Mouse (Mus musculus) myocyte (in vitro differentiated cells): ENCODE results near the gene Gfra1. TPM values are rescaled to one million over a fixed set of nuclear protein-coding genes. Genes with fewer than 3 reads are reported as not detected.

Source experiments
- H3K27me3 ChIP-seq: one replicate; pipeline ENCODE4 v1.6.1; 2011; ENCODE audit not compliant: control insufficient read depth, insufficient read depth, insufficient read length
- H3K36me3 ChIP-seq: one replicate; pipeline ENCODE4 v1.6.1; 2011; ENCODE audit not compliant: control insufficient read depth, insufficient read depth
- H3K4me2 ChIP-seq: one replicate; pipeline ENCODE4 v1.6.1; 2011; ENCODE audit warnings: low read depth, control low read depth
- H3K4me3 ChIP-seq: one replicate; pipeline ENCODE4 v1.5.1; 2011; ENCODE audit warnings: mild to moderate bottlenecking, control low read depth, moderate library complexity
- H3K79me2 ChIP-seq: one replicate; pipeline ENCODE4 v1.6.1; 2011; ENCODE audit not compliant: control insufficient read depth, insufficient read depth
- H3ac ChIP-seq: one replicate; pipeline ENCODE4 v1.6.1; 2011; ENCODE audit not compliant: control insufficient read depth, insufficient read length
- CEBPB ChIP-seq: IDR thresholded peaks from 2 replicates; pipeline ENCODE4 v1.6.1; 2011; ENCODE audit warnings: mild to moderate bottlenecking, moderate library complexity; ENCODE audit not compliant: poor library complexity, insufficient read depth, severe bottlenecking
- E2F4 ChIP-seq: IDR thresholded peaks from one replicate; pipeline ENCODE4 v1.6.1; 2011; ENCODE audit warnings: mild to moderate bottlenecking, control low read depth, moderate library complexity; ENCODE audit not compliant: insufficient read depth
- MAX ChIP-seq: IDR thresholded peaks from one replicate; pipeline ENCODE4 v1.6.1; 2011; ENCODE audit warnings: low read depth, mild to moderate bottlenecking, control low read depth
- MYOD1 ChIP-seq, 3 experiments: IDR thresholded peaks; one replicate each; pipeline ENCODE4 v1.6.1; 2011; ENCODE audit warnings: control low read depth in 2 of 3, low read depth in 2 of 3, mild to moderate bottlenecking in 2 of 3, moderate library complexity in 1 of 3; ENCODE audit not compliant: insufficient read length in 2 of 3, control insufficient read depth in 1 of 3
- MYOG ChIP-seq, 3 experiments: IDR thresholded peaks; one replicate each; pipeline ENCODE4 v1.6.1; 2011; ENCODE audit warnings: control low read depth in 2 of 3, low read depth in 2 of 3, mild to moderate bottlenecking in 2 of 3; ENCODE audit not compliant: insufficient read length in 2 of 3, control insufficient read depth in 1 of 3, insufficient read depth in 1 of 3
- POLR2A ChIP-seq: IDR thresholded peaks from one replicate; pipeline ENCODE4 v1.6.1; 2011; ENCODE audit warnings: low read depth, mild to moderate bottlenecking, control low read depth, moderate library complexity; ENCODE audit not compliant: insufficient read length
- POLR2AphosphoS2 ChIP-seq: IDR thresholded peaks from one replicate; pipeline ENCODE4 v1.6.1; 2011; ENCODE audit warnings: low read depth, control low read depth; ENCODE audit not compliant: insufficient read length
- REST ChIP-seq: IDR thresholded peaks from one replicate; pipeline ENCODE4 v1.6.1; 2011; ENCODE audit warnings: mild to moderate bottlenecking, control low read depth, moderate library complexity; ENCODE audit not compliant: insufficient read depth, insufficient read length
- SRF ChIP-seq: IDR thresholded peaks from one replicate; pipeline ENCODE4 v1.6.1; 2011; ENCODE audit warnings: low read depth; ENCODE audit not compliant: control insufficient read depth, insufficient read length
- TCF12 ChIP-seq: IDR thresholded peaks from one replicate; pipeline ENCODE4 v1.6.1; 2011; ENCODE audit warnings: mild to moderate bottlenecking, control low read depth; ENCODE audit not compliant: poor library complexity, insufficient read depth, severe bottlenecking
- TCF3 ChIP-seq: IDR thresholded peaks from one replicate; pipeline ENCODE4 v1.6.1; 2011; ENCODE audit warnings: low read depth, control low read depth; ENCODE audit not compliant: insufficient read length
- USF1 ChIP-seq: IDR thresholded peaks from one replicate; pipeline ENCODE4 v1.6.1; 2011; ENCODE audit warnings: low read depth, mild to moderate bottlenecking, control low read depth, moderate library complexity
- polyA plus RNA-seq: library from polyadenylated mRNA; unstranded; fragments of >200 nt; fragmentation: generic; extraction: Trizol; gene quantifications from one replicate; pipeline ENCODE4 v1.2.1, GENCODE M21; 2012; ENCODE audit warnings: missing spikeins

The Gfra1 gene
- polyA plus RNA-seq, 1 experiment: 4.6 TPM

DNA sequence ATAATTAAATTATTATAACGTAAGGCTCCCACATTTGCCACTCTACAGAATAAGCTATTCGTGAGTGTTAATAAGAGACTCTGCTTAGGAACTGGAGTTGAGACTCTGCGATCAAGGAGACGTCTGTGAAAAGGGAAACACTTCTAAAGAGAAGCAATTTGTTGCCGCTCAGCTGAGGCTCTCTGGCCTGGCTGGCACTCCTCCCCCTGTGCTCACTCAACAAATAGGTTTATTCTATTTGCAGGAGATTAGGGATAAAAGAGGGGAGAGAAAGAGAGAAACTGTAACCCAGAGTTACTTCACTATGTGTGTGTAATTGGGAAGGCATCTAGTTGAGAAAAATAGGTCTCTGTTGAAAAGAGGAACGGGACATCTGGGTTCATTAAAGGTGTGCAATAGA lies 204.6 kb downstream of the Gfra1 start:
- Histone ChIP-seq H3K4me3 (no peak overlapping the region), H3K27me3 (no peaks in the 10 kb centered on the region)
- TF ChIP-seq TCF3: no peak
- no peak for TF ChIP-seq REST
- TF ChIP-seq CEBPB: no peak
- TF ChIP-seq POLR2A: no peak
- no peak for TF ChIP-seq MYOD1 (IDR thresholded peaks at IDR 0.05; ENCODE audit: control insufficient read depth in 1 of 3, insufficient read length in 2 of 3, low read depth in 2 of 3)
- TF ChIP-seq MYOG (IDR thresholded peaks at IDR 0.05; ENCODE audit: control insufficient read depth in 1 of 3, insufficient read depth in 1 of 3, insufficient read length in 2 of 3, low read depth in 2 of 3): no peak
- no peak for TF ChIP-seq MAX
- no peak for TF ChIP-seq POLR2AphosphoS2
- TF ChIP-seq SRF: no peak
- no peak for TF ChIP-seq TCF12
- TF ChIP-seq E2F4: no peak
- TF ChIP-seq USF1: no peak

GRCm38 (mm10) chr19:58250237-58250636 lies 205.5 kb downstream of the Gfra1 start:
- no peak overlapping the region for H3ac ChIP-seq
- H3K4me3 ChIP-seq: no peak overlapping the region
- H3K4me2 ChIP-seq: no peak overlapping the region
- no peak for TF ChIP-seq E2F4
- TF ChIP-seq MYOG (IDR thresholded peaks at IDR 0.05; ENCODE audit: control insufficient read depth in 1 of 3, insufficient read depth in 1 of 3, insufficient read length in 2 of 3, low read depth in 2 of 3): no peak
- no peak for TF ChIP-seq TCF12
- no peak for TF ChIP-seq MYOD1 (IDR thresholded peaks at IDR 0.05; ENCODE audit: control insufficient read depth in 1 of 3, insufficient read length in 2 of 3, low read depth in 2 of 3)
- no peak for TF ChIP-seq CEBPB
- TF ChIP-seq SRF: no peak
- H3K27me3 ChIP-seq: no peaks in the 10 kb centered on the region
- no peaks in the 10 kb centered on the region for H3K36me3 ChIP-seq
- no peaks in the 10 kb centered on the region for H3K79me2 ChIP-seq

More for the DNA sequence above, 204.6 kb downstream of the Gfra1 start:
- Histone ChIP-seq H3ac (no peak overlapping the region), H3K4me2 (no peak overlapping the region), H3K79me2 (no peaks in the 10 kb centered on the region), H3K36me3 (no peaks in the 10 kb centered on the region)

- Histone ChIP-seq H3K27me3 (no peaks in the 10 kb centered on the region), H3K79me2 (no peaks in the 10 kb centered on the region), H3K4me2 (no peak overlapping the region), H3K4me3 (no peak overlapping the region), H3ac (no peak overlapping the region), H3K36me3 (no peaks in the 10 kb centered on the region)
- TF ChIP-seq MYOG (IDR thresholded peaks at IDR 0.05; ENCODE audit: control insufficient read depth in 1 of 3, insufficient read depth in 1 of 3, insufficient read length in 2 of 3, low read depth in 2 of 3) (no peak), TCF3 (no peak), SRF (no peak), USF1 (no peak), POLR2A (no peak), REST (no peak)
Measured at GRCm38 (mm10) chr19:58244148-58244547, 211.6 kb downstream of the Gfra1 start.

DNA sequence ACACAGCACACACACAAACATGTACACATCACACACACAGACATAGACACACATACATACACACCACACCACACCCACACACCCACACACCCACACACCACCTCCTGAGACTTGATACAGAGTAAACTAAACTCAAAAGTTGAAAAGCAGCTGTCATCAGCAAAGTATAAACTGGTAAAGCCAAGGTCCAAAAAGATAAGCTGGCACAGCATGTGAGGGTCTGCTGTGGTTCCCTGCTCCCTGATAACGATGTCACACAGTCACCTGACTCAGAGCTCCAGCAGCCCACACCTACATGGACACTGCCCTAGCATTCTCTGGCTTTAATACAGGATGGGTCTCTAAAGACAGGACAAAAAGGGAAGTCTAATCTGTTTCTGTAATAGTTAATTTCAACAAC lies 212.1 kb downstream of the Gfra1 start:
- no peak for TF ChIP-seq E2F4
- no peak for TF ChIP-seq MYOG (IDR thresholded peaks at IDR 0.05; ENCODE audit: control insufficient read depth in 1 of 3, insufficient read depth in 1 of 3, insufficient read length in 2 of 3, low read depth in 2 of 3)
- no peak for TF ChIP-seq REST
- TF ChIP-seq POLR2A: no peak
- no peak for TF ChIP-seq MYOD1 (IDR thresholded peaks at IDR 0.05; ENCODE audit: control insufficient read depth in 1 of 3, insufficient read length in 2 of 3, low read depth in 2 of 3)
- no peak for TF ChIP-seq POLR2AphosphoS2
- no peak for TF ChIP-seq USF1
- TF ChIP-seq TCF12: no peak
- TF ChIP-seq MAX: no peak
- TF ChIP-seq SRF: no peak
- no peak for TF ChIP-seq TCF3
- TF ChIP-seq CEBPB: no peak
- H3K79me2 ChIP-seq: no peaks in the 10 kb centered on the region
- no peak overlapping the region for H3K4me2 ChIP-seq
- H3ac ChIP-seq: no peak overlapping the region
- no peaks in the 10 kb centered on the region for H3K36me3 ChIP-seq
- H3K4me3 ChIP-seq: no peak overlapping the region
- no peaks in the 10 kb centered on the region for H3K27me3 ChIP-seq

DNA sequence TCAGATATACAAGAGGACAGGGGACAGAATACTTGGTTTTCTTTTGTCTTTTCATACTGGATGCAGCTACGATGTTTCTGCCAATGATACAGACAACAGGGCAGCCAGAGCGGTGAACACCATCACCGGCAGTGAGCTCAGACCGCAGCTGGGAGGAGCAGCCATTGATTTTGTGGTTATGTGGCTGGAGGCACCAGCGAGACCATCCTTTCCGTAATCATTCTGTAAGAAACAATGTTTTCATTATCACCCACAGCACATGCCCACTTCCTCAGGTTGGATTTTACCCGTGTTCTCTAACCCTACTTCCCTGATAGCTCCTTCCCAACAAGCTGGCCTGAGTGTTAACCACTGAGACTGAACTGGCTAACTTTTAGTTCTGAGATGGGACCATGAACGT lies 217.4 kb downstream of the Gfra1 start:
- Histone ChIP-seq H3K27me3 (no peaks in the 10 kb centered on the region), H3K36me3 (no peaks in the 10 kb centered on the region), H3K4me2 (no peak overlapping the region), H3ac (no peak overlapping the region), H3K4me3 (no peak overlapping the region), H3K79me2 (no peaks in the 10 kb centered on the region)
- TF ChIP-seq MAX: no peak
- no peak for TF ChIP-seq TCF3
- no peak for TF ChIP-seq POLR2AphosphoS2
- no peak for TF ChIP-seq CEBPB
- TF ChIP-seq POLR2A: no peak
- TF ChIP-seq REST: no peak
- no peak for TF ChIP-seq SRF
